Mouse (Mus musculus) embryonic facial prominence, embryonic 13.5 days (tissue): ENCODE results near the gene Gng4. TPM values are rescaled to one million over a fixed set of nuclear protein-coding genes. Genes with fewer than 3 reads are reported as not detected.
A peak's percentile ranks its signal among the peaks of the same experiment; 100 is the strongest.

Source experiments
- ATAC-seq: fragments of 200-750 bp; cut with Nextera tagmentation; 2 replicates; pipeline ENCODE4 v1.8.0; 2017; ENCODE audit warnings: low read depth; ENCODE audit not compliant: insufficient number of reproducible peaks, insufficient read depth, low FRiP score, low TSS enrichment
- H3K27ac ChIP-seq: fragments of 300-500 bp; sonication (generic); 2 replicates; pipeline ENCODE4 v1.5.1; 2015; ENCODE audit warnings: moderate library complexity, mild to moderate bottlenecking, inconsistent platforms
- H3K27me3 ChIP-seq: fragments of 300-500 bp; sonication (generic); 2 replicates; pipeline ENCODE4 v1.6.1; 2015; ENCODE audit warnings: mild to moderate bottlenecking, inconsistent platforms
- H3K36me3 ChIP-seq: fragments of 300-500 bp; sonication (generic); 2 replicates; pipeline ENCODE4 v1.6.1; 2015; ENCODE audit warnings: mild to moderate bottlenecking, inconsistent platforms
- H3K4me1 ChIP-seq: fragments of 300-500 bp; sonication (generic); 2 replicates; pipeline ENCODE4 v1.6.1; 2015; ENCODE audit warnings: inconsistent platforms
- H3K4me2 ChIP-seq: fragments of 300-500 bp; sonication (generic); 2 replicates; pipeline ENCODE4 v1.6.1; 2015; ENCODE audit warnings: moderate library complexity, mild to moderate bottlenecking, inconsistent platforms
- H3K4me3 ChIP-seq: fragments of 300-500 bp; sonication (generic); 2 replicates; pipeline ENCODE4 v1.5.1; 2015; ENCODE audit warnings: mild to moderate bottlenecking, inconsistent platforms
- H3K9ac ChIP-seq: fragments of 300-500 bp; sonication (generic); 2 replicates; pipeline ENCODE4 v1.6.1; 2015; ENCODE audit warnings: mild to moderate bottlenecking, inconsistent platforms
- H3K9me3 ChIP-seq: fragments of 300-500 bp; sonication (generic); 2 replicates; pipeline ENCODE4 v1.6.1; 2016; ENCODE audit warnings: inconsistent platforms
- WGBS: fragments of 180-500 bp; shearing (Covaris S2); methylation state at CpG from one replicate; pipeline ENCODE4 v1.1.7; 2015; ENCODE audit warnings: mixed read lengths; 5-methylcytosine and 5-hydroxymethylcytosine counted together
- polyA plus RNA-seq: library from polyadenylated mRNA; unstranded; fragments of >200 nt; fragmentation: Nextera tagmentation; extraction: Ambion mirVana; gene quantifications from 2 replicates; pipeline ENCODE4 v1.2.1, GENCODE M21; 2015

The Gng4 gene
- 4.2 and 6.0 TPM in 2 replicates for polyA plus RNA-seq

DNA sequence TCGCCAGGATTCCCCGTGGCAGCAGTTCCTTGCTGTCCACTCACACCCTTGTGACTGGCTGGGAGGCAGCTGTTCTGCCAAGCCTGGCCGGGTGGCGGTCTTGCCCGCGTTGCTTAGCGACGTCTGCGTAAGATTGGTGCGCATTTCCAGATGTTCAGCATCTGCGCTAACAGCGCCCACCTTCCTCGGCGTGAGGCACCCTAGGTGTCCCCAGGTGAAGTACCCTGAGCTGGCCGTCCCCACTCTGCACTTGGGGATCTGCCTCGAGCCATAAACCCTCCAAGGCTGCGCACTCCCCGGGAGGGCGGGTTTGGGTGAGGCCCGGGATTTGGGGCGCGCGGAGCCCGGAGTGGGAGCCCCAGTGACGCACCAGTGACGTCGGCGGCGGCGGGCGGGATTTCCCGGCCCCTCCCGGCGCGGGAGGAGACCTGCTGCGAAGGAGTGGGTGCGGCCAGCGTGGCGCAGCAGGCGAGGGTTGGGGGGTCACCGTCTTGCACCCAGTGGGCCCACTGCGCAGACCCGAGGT, at the start of gene Gng4:
Gene Gng4, plus strand, starts transcription at position 166 of the 526 bp plus-strand sequence.
- peak; percentile 56 for ATAC-seq
- Histone ChIP-seq H3K4me2 (peak within 1 kb of the TSS; percentile 97), H3K4me1 (peaks cover 26% of the 10 kb centered on the region), H3K9me3 (no peaks in the 10 kb centered on the region), H3K27ac (no peak within 1 kb of the TSS), H3K36me3 (no peaks in the 10 kb centered on the region), H3K27me3 (peaks cover 47% of the 10 kb centered on the region), H3K9ac (peak within 1 kb of the TSS; percentile 67), H3K4me3 (peak within 1 kb of the TSS; percentile 62)
- under 1% methylated on average over 43 of the region's 43 CpGs for WGBS

DNA sequence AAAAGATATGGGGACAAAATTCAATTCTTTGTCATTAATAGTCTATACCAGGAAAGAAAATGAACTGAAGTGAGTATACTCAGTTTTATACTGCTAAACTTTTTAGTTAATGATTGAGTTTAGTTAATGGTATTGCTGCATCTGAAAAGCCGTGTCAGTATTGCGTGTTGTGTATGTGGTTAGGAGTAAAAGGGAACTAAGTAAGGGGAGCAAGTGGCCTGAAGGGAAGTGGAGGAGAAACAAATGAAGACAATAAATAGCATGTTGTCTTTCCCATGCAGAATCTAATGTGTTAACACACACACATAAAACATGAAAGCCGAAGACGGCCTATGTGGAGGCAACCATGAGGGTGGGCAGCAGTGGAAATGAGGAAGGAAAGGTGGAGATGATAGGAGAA, 44.6 kb upstream of the Gng4 start:
- Histone ChIP-seq H3K4me2 (no peak overlapping the region), H3K4me1 (no peaks in the 10 kb centered on the region), H3K36me3 (peaks cover 11% of the 10 kb centered on the region), H3K9me3 (no peaks in the 10 kb centered on the region), H3K27ac (no peak overlapping the region), H3K4me3 (no peak overlapping the region), H3K9ac (no peak overlapping the region), H3K27me3 (no peaks in the 10 kb centered on the region)
- WGBS = 96% methylated on average over 4 of the region's 4 CpGs
- no peak for ATAC-seq

GRCm38 (mm10) chr13:13745911-13746310, 37.9 kb upstream of the Gng4 start:
- Histone ChIP-seq H3K9ac (no peak overlapping the region), H3K9me3 (no peaks in the 10 kb centered on the region), H3K4me2 (no peak overlapping the region), H3K4me1 (no peaks in the 10 kb centered on the region), H3K4me3 (no peak overlapping the region), H3K27me3 (no peaks in the 10 kb centered on the region), H3K27ac (no peak overlapping the region), H3K36me3 (peaks cover 13% of the 10 kb centered on the region)
- no peak for ATAC-seq
- WGBS = 86% methylated on average over 3 of the region's 3 CpGs

DNA sequence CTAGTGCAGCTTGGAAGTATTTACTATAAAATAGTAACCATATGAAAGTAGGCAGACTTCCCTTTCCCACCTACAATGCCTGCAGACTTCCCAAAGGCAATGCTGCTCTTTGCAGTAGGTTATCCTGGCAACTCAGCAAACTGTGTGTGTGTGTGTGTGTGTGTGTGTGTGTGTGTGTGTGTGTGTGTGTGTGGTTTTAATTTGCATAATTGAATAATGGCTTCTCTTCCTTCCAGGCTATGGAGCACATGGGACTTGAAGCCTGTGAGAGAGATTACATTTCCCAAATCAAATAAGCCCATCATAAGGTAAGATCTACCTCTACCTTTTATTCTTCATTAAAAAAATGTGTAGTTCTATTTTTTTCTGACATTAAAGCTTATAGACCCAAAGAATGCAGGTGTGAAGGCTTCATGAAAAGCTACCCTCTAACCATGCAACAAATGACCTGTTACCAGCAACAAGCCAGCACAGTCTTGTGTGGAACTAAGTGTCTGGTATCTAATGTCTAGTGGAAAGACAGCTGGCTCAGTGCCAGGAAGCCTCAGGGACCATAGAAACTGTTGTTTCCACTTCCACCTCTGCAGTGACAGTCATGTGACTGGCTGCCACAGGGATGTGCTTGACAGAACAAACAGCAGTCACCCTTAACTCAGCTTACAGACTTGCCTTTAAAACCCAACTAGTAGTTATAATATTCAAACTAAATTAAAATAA, 7.9 kb upstream of the Gng4 start:
- H3K27ac ChIP-seq = no peak overlapping the region
- no peak overlapping the region for H3K9ac ChIP-seq
- H3K27me3 ChIP-seq = no peaks in the 10 kb centered on the region; the same call in 1 of the 2 replicates
- no peak overlapping the region for H3K4me2 ChIP-seq
- no peaks in the 10 kb centered on the region for H3K9me3 ChIP-seq
- ATAC-seq = 0 out of 2 replicates have a peak, but pooled peaks have one; percentile 50
- peaks cover 7% of the 10 kb centered on the region; the same call in 1 of the 2 replicates for H3K36me3 ChIP-seq
- peaks cover 7% of the 10 kb centered on the region; the same call in 1 of the 2 replicates for H3K4me1 ChIP-seq
- H3K4me3 ChIP-seq = no peak overlapping the region

DNA sequence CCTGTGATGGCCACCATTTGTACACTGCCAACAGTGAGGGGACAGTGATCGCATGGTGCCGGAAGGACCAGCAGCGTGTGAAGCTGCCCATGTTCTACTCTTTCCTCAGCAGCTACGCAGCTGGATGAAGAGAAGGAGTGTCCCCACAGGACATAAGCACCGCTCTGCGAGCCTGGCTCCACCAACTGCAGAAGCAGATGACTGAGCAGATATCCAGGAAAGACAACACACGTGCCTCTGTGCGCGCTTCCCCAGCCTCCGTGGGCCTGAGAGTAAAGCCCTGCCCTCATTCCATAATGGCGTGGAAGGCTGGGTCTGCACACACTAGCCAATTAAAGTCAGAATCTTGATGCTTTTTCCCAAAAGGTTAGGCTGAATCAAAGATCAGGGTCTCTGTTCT, 6.8 kb upstream of the Gng4 start:
- no peak for ATAC-seq
- H3K36me3 ChIP-seq = peaks cover 7% of the 10 kb centered on the region; the same call in 1 of the 2 replicates
- no peaks in the 10 kb centered on the region for H3K9me3 ChIP-seq
- no peaks in the 10 kb centered on the region; the same call in none of the 2 replicates for H3K27me3 ChIP-seq
- 84% methylated on average over 11 of the region's 11 CpGs for WGBS
- H3K4me2 ChIP-seq = no peak overlapping the region
- peaks cover 7% of the 10 kb centered on the region; the same call in 1 of the 2 replicates for H3K4me1 ChIP-seq
- no peak overlapping the region for H3K27ac ChIP-seq
- H3K9ac ChIP-seq = no peak overlapping the region
- no peak overlapping the region for H3K4me3 ChIP-seq

- no peak overlapping the region for H3K4me3 ChIP-seq
- no peak overlapping the region for H3K4me2 ChIP-seq
- no peak overlapping the region for H3K9ac ChIP-seq
- peaks cover 7% of the 10 kb centered on the region; the same call in 1 of the 2 replicates for H3K36me3 ChIP-seq
- ATAC-seq = no peak
- H3K27ac ChIP-seq = no peak overlapping the region
- peaks cover 7% of the 10 kb centered on the region; the same call in 1 of the 2 replicates for H3K4me1 ChIP-seq
- no peaks in the 10 kb centered on the region for H3K9me3 ChIP-seq
- peaks cover 1% of the 10 kb centered on the region for H3K27me3 ChIP-seq
- WGBS = 91% methylated on average over 8 of the region's 8 CpGs
Observed at GRCm38 (mm10) chr13:13777696-13778095, 6.2 kb upstream of the Gng4 start.

- WGBS = 82% methylated on average over 1 of the region's 1 CpGs
- no peaks in the 10 kb centered on the region for H3K9me3 ChIP-seq
Observed at GRCm38 (mm10) chr13:13778837-13779458, 4.9 kb upstream of the Gng4 start.

GRCm38 (mm10) chr13:13780271-13780670, 3.6 kb upstream of the Gng4 start:
- Histone ChIP-seq H3K4me3 (no peak overlapping the region), H3K27me3 (peaks cover 27% of the 10 kb centered on the region), H3K4me2 (no peak overlapping the region), H3K9ac (no peak overlapping the region), H3K36me3 (peaks cover 7% of the 10 kb centered on the region; the same call in 1 of the 2 replicates), H3K4me1 (peaks cover 25% of the 10 kb centered on the region), H3K27ac (no peak overlapping the region), H3K9me3 (no peaks in the 10 kb centered on the region)
- 71% methylated on average over 3 of the region's 3 CpGs for WGBS
- no peak for ATAC-seq

More at GRCm38 (mm10) chr13:13778837-13779458, 4.9 kb upstream of the Gng4 start:
- Histone ChIP-seq H3K27ac (no peak overlapping the region), H3K27me3 (peaks cover 14% of the 10 kb centered on the region), H3K36me3 (peaks cover 7% of the 10 kb centered on the region; the same call in 1 of the 2 replicates), H3K4me1 (peaks cover 14% of the 10 kb centered on the region), H3K4me2 (no peak overlapping the region), H3K9ac (no peak overlapping the region), H3K4me3 (no peak overlapping the region)
- ATAC-seq = no peak

DNA sequence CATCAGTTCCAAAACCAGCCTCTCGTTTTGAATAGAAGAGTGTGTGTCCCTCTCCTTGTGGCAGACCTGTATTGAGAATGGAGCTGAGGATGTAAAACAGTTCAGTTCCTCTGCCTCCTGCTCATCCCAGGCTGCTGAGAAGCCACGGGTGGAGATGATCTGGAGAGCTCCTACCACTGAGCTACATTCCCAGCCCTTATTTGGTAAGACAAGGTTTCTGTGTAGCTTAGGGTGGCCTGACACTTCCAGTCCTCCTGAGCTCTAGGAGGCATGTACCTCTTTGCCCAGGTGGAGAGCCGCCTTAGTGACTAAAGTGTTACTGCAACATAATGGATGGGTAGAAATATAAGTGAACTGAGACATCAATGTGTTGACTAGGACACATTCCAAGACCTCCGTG, 2.8 kb upstream of the Gng4 start:
- peaks cover 28% of the 10 kb centered on the region for H3K4me1 ChIP-seq
- H3K9me3 ChIP-seq = no peaks in the 10 kb centered on the region
- H3K36me3 ChIP-seq = peaks cover 7% of the 10 kb centered on the region; the same call in 1 of the 2 replicates
- no peak overlapping the region for H3K9ac ChIP-seq
- H3K4me2 ChIP-seq = no peak overlapping the region
- WGBS = 79% methylated on average over 4 of the region's 4 CpGs
- H3K27ac ChIP-seq = no peak overlapping the region
- no peak for ATAC-seq
- no peak overlapping the region for H3K4me3 ChIP-seq
- H3K27me3 ChIP-seq = peaks cover 34% of the 10 kb centered on the region

GRCm38 (mm10) chr13:13783296-13783695, 563 bp upstream of the Gng4 start:
- Histone ChIP-seq H3K4me3 (no peak overlapping the region), H3K9ac (no peak overlapping the region), H3K9me3 (no peaks in the 10 kb centered on the region), H3K4me2 (peak overlapping the region; percentile 97), H3K4me1 (peaks cover 26% of the 10 kb centered on the region), H3K27me3 (peaks cover 47% of the 10 kb centered on the region), H3K27ac (no peak overlapping the region), H3K36me3 (no peaks in the 10 kb centered on the region)
- 41% methylated on average over 7 of the region's 7 CpGs for WGBS
- ATAC-seq = no peak

- Histone ChIP-seq H3K9ac (peak overlapping the region; percentile 67), H3K4me3 (peak overlapping the region; percentile 62), H3K4me2 (peak overlapping the region; percentile 97), H3K36me3 (no peaks in the 10 kb centered on the region), H3K4me1 (peaks cover 26% of the 10 kb centered on the region), H3K27ac (no peak overlapping the region), H3K27me3 (peaks cover 47% of the 10 kb centered on the region), H3K9me3 (no peaks in the 10 kb centered on the region)
- WGBS = under 1% methylated on average over 59 of the region's 59 CpGs
- 0 out of 2 replicates have a peak, but pooled peaks have one; percentile 46 for ATAC-seq
Observed at GRCm38 (mm10) chr13:13784420-13784936, 619 bp downstream of the Gng4 start.
